Mouse (Mus musculus): ENCODE results near the gene Smchd1. TPM values are rescaled to one million over a fixed set of nuclear protein-coding genes. Genes with fewer than 3 reads are reported as not detected.

Smchd1 gene
- total RNA-seq (2015): 162 and 180 TPM in 2 replicates
- total RNA-seq (2017): 196 and 241 TPM in 2 replicates

DNA sequence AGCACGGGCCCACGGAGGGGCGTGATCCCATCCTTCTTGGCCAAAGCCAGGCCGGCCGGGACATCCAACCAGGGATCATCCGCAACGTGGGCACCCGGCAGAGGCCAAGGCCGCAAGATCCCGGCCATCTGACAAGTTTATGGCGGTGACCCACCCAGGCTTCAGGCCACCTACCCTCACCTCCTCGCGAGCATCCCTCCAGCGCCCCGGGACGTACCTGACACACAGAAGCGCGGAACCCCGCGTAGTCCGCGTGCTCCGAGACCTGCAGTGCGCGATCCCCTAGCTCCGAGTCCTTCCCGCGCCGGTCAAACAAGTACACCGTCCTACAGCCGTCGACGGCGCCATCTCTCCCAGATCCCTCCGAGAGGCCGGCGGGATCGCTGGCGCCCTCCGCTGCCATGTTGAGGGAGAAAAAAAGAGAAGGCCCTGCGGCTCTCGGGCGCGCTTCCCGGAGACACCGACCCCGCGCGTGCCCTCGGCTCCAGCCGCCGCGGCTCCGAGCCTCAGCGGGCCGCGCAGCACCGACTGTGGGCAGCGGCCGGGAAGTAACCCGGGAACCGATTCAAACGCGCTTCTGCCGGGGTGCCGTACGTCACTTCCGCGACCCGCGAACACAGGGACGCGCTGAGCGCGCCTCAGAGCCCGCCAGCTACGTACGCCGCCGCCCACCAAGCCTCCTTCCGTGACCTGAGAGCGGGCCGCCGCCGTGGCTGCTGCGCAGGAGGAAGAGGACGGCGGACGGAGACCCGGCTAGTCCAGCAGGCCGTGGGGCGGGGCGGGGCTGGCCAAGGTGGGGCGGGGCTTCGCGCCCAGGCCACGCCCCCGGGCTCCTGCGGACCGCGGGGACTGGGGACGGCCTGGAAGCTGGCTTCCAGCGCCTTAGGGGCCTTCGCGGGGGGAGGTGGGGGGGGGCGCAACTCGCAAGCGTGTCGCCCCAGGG is at the start of gene Smchd1:
Gene Smchd1, minus strand, starts transcription at position 582 of the 943 bp plus-strand sequence.
- ATAC-seq (replicated peaks; ENCODE audit: poor library complexity): peak; percentile 93

DNA sequence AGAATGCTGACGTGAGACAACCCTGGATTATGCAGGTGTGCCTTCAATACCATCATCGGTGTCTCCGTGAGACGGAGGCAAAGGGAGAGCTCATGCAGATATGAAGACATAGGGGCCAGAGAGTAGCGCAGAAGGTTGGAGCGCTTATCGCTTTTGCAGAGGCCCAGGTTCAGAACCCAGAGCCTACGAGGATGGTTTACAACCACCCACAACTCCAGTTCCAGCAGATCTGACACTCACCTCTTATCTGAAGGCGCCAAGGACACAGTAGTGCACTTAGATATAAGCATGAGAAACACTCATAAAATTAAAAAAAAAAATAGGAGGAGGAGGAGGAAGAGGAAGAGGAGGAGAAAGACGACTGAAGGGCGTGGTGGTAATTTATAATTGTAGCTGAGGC is 35.2 kb upstream of the Smchd1 start:
- ATAC-seq (replicated peaks; ENCODE audit: poor library complexity): peak; percentile 65

DNA sequence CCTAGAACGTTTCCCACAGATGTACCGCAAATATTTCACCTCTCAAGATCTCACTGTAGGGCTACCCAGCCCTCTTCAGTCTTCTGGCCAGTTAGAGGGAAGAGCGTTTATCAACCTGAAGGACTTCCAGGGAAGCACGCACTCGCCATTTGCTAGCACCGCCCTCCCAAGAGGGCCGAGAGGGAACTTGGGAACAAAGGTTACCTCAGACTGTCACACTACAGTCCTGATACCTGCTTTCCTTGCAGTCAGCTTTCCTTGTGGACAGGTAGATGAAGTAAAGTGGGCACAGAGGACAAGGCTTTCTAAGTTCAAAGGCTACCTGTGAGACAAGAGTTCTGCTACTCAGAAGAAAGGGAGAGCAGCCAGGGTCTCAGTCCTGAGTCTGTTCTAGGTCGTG is 31.7 kb upstream of the Smchd1 start:
- no peak for ATAC-seq (replicated peaks; ENCODE audit: poor library complexity)

GRCm38 (mm10) chr17:71495784-71496183 is 20.6 kb upstream of the Smchd1 start:
- ATAC-seq (replicated peaks; ENCODE audit: poor library complexity): no peak

GRCm38 (mm10) chr17:71491332-71491686 is 16.2 kb upstream of the Smchd1 start:
- ATAC-seq (replicated peaks; ENCODE audit: poor library complexity): no peak

DNA sequence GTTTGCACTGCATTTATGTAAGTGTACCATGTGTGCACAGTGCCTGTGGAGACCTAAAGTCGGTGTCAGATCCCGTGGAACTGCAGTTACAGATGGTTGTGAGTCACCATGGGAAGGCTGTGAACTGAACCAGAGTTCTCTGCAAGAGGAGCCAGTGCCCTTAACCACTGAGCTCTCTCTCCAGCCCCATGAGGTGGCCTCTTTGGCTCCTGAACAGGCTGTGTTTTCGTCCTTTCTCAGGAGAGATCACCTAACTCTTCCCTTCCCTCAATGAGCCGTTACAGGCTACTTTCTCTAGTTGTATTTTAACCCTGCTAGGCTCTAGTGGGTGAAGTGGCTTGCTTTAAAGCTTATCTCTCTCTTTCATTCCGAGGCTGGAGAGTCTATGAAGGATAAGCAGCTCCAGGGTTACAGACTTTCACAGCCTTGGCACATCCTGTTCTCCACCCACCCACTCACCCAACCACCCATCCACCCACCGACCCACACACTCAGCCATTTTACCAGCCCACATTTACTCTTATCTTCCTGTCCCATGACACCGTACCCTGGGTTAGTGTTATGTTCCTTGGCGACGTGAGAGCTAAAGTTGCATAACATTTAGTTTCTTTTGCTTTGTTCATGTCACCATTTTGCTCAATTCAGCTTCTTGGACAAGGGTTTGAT is 15.7 kb upstream of the Smchd1 start:
- peak; percentile 74 for ATAC-seq (replicated peaks; ENCODE audit: poor library complexity)

- ATAC-seq (replicated peaks; ENCODE audit: poor library complexity): peak; percentile 51
Measured at GRCm38 (mm10) chr17:71489703-71490461, 14.7 kb upstream of the Smchd1 start.

- peak; percentile 21; the same call in 1 of the 2 replicates for ATAC-seq (replicated peaks; ENCODE audit: poor library complexity)
Measured at GRCm38 (mm10) chr17:71486231-71486851, 11.2 kb upstream of the Smchd1 start.

DNA sequence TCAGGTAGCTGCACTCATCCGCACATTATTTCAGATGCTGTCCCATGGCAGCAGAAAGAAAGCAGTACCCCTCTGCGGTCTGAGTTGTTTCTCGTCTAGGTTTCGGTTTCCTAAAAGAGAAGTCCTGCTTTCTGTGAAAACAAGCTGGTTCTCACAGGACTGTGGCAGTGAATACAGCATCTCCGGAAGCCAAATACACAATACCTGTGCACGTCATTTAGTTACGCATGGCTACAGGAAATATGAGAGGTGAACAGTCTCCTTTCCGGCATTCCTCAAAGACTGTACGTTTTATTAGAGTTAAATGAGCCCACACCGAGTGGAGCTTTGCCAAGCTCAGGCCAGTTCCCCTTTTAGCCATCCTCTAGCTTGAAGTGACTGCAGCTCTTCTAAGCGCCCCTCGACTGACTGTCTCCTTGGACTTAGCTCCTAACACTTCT is 10.7 kb upstream of the Smchd1 start:
- peak; percentile 55 for ATAC-seq (replicated peaks; ENCODE audit: poor library complexity)

DNA sequence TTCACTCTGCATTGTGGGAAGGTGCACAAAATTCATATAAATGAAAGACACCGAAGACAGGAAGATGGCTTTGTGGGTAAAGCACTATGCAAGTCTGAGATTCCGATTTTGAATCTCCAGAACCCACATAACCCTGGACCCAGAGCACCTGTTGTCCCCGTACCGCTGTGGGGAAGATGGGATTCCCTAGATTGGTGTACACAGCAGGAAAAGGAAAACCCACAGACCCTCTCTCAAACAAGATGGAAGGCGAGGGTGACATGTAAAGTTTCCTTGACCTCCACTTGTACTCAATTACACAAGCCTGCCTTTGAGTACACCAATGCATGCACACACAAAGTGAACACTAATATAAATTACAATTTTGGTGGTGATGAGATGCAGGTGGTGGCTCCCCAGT is 9.6 kb upstream of the Smchd1 start:
- ATAC-seq (replicated peaks; ENCODE audit: poor library complexity): no peak

GRCm38 (mm10) chr17:71483418-71484060 is 8.4 kb upstream of the Smchd1 start:
- ATAC-seq (replicated peaks; ENCODE audit: poor library complexity): no peak

DNA sequence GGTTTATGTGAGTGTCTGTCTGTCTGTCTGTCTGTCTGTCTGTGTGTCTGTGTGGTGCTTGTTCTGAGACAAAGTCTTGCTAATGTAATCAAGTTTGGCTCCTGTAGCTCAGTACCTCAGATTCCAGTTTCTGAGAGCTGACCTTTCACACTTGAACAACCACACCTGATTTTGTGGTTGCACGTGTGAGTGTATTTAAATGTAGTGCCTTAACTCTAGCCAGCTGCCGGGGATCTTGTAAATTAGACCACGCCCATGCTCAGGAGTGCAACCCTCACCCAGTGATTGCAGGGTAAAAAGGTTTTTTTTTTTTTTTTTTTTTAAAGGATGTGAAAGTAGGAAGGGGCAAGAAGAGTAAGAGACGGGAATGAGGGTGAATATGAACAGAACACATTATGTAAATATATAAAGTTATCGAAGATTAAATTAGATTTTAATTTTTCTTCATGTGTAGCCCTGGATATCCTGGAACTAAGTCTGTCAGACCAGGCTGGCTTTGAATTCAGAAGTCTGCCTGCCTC is 4.3 kb upstream of the Smchd1 start:
- ATAC-seq (replicated peaks; ENCODE audit: poor library complexity): peak; percentile 17; the same call in 1 of the 2 replicates

GRCm38 (mm10) chr17:71477481-71477880 is 2.3 kb upstream of the Smchd1 start:
- ATAC-seq (replicated peaks; ENCODE audit: poor library complexity): no peak

DNA sequence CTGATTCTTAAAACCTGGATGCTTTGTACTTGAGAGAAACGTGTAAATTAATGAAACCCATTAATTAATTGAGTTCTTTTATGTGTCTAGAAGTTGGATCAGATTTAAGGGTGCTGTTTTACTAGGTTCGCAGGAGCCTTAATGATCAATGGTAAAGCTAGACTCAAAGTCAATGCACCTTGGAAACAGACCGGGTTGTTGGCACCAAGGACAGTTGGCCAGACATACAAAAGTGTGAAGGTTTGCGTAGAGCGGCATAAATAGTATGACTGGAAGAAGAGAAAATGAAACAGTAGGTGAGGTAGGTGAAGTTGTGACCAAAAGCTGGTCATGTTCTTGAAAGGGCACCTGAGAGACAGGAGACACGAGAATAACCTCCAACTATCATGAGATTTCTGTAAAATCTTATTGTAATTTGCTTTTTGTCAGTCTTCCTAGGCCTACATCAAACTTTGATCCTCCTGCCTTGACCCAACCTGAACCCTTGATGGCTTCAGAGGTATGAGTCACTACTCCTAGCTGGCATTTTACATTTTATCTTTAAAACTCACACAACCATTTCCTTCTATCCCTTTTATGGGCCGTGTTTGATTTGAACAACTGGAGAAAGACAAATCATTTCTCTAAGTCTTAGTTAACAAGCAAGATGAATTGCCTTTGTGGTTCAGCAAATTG is 1.3 kb upstream of the Smchd1 start:
- ATAC-seq (replicated peaks; ENCODE audit: poor library complexity): no peak

DNA sequence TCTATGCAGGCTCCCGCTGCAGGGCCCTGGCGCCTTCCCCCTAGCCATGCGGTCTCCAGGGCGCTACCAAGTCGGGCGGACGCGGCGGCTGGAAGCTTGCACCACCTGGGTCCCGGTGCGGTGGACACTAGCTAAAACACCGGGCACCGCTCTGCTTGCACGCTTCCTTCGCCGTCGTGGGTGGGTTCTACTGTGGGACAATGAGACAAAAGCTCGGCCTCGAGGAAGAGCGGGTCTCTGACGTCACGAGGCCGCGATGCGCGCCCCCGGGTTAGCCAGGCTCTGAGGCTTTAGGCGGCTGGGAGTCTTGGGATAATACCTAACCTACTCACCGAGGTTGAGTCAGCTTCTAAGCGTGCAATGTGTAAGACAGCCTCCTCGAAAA is 554 bp upstream of the Smchd1 start:
- ATAC-seq (replicated peaks; ENCODE audit: poor library complexity): peak; percentile 35

DNA sequence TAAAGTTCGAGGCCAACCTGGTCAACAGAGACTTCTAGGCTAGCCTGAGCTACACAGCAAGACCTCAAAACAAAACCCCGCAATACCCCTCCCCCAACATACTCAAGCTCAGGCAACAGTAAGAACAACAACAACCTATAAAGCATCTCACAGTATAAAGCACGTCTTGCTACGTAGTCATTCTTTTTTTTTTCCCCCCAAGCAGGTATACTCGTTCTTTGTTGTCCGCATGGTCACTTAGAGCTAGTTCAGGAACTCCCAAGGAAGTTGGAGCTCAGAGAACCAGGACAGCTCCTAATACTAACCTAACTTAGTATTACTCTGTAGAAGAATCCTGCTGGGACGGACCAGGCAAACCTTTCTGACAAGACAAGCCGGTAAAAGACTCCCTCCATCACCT is 1.0 kb downstream of the Smchd1 start:
- no peak for ATAC-seq (replicated peaks; ENCODE audit: poor library complexity)

DNA sequence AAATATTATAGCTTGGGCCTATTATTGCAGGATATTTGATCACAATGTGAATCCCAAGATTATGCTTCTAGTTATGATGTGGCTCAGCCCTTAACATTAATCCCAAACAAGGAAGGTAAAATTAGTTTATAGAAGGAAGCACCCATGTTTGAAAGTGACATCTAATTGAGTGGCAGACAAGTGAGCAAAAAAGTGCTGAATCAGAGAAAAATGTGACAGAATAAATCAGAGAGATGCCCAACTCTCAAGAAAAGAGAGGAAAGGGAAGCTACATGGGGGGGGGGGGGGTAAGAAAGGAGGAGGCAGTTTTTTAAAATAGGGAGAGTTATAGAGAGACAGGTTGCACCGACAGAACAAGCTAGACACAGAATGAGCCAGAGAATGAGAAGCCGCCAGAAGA is 3.9 kb downstream of the Smchd1 start:
- no peak for ATAC-seq (replicated peaks; ENCODE audit: poor library complexity)

- no peak for ATAC-seq (replicated peaks; ENCODE audit: poor library complexity)
Measured at GRCm38 (mm10) chr17:71460312-71460711, 14.8 kb downstream of the Smchd1 start.

DNA sequence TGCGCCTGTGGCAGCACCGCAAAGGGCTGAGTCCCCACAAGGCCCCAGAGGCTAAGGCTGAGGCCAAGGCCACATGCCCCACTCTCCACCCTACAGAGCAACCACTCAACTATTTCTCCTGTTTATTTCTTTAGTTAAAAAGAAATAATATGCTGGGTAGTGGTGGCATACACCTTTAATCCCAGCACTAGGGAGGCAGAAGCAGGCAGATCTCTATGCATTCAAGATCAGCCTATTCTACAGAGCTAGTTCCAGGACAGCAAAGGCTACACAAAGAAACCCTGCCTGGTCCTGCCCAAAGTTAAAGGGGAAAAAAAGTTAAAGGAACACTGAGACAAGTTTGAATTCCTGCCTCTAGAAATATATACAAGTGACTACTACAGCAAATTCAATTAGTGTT is 15.3 kb downstream of the Smchd1 start, which contains the start of gene Gm4707:
Gene Gm4707, minus strand, starts transcription at position 101 of the 400 bp plus-strand sequence.
- ATAC-seq (replicated peaks; ENCODE audit: poor library complexity): no peak
